In genomic region chr8:125285966-125286681, GRCm38 (mm10) we compare ENCODE assay signal across 9 mouse cellular contexts.
A peak's percentile ranks its signal among the peaks of the same experiment; 100 is the strongest.
DNase-seq lines count a peak whose midpoint lies in the region; ATAC-seq lines count a peak whose summit lies in the region.
"Had no signal": no experiment of that assay in that cellular context is flagged by ENCODE, and none has a peak within 500 bp of the region (broad histone marks: within the 10 kb centered on the region; RNA-seq: fewer than 3 reads in every experiment).

No protein-coding gene starts in this region.

- no peak overlapping the region for H3K4me2 ChIP-seq in hindbrain, embryonic 14.5 days (replicated peaks)
- no peak overlapping the region for H3K4me2 ChIP-seq in kidney, embryonic 16.5 days (replicated peaks; ENCODE audit: low read depth, low read length)

- WGBS in hindbrain, embryonic 10.5 days, result 72% methylated on average over 12 of the region's 12 CpGs
- WGBS in hindbrain, embryonic 14.5 days, result 79% methylated on average over 12 of the region's 12 CpGs
- WGBS in kidney, embryonic 16.5 days, result 65% methylated on average over 12 of the region's 12 CpGs

- no peak overlapping the region for H3K9ac ChIP-seq in hindbrain, embryonic 14.5 days
- 0 out of 2 replicates have a peak overlapping the region, but pooled peaks have one; percentile 29 for H3K9ac ChIP-seq in kidney, embryonic 16.5 days (replicated peaks; ENCODE audit: low read length)

- ATAC-seq in hindbrain, embryonic 14.5 days (ENCODE audit: low FRiP score), result no peak
- ATAC-seq in kidney, embryonic 16.5 days (ENCODE audit: low FRiP score, low TSS enrichment), result no peak
- 0 out of 2 replicates have a peak, but pooled peaks have one; percentile 26 for ATAC-seq in megakaryocyte progenitor cell, adult 5-6 weeks (replicated peaks; ENCODE audit: poor library complexity)
- no peak for ATAC-seq in erythroblast, adult 5-6 weeks (replicated peaks; ENCODE audit: low FRiP score, poor library complexity, severe bottlenecking)

- peak; percentile 20 for DNase-seq in hindbrain, embryonic 10.5 days (ENCODE audit: low spot score)
- DNase-seq in hindbrain, embryonic 14.5 days (ENCODE audit: low spot score), result no peak
- peak; percentile 26 to 52 for DNase-seq in adrenal gland, adult 18-20 months (ENCODE audit: low spot score in 2 of 2)
- peak; percentile 72 to 83 for DNase-seq in gastrocnemius, postnatal 36 days
- no peak for DNase-seq in layer of hippocampus, postnatal 14 days (ENCODE audit: low spot score in 2 of 2)

- H3K9me3 ChIP-seq in hindbrain, embryonic 10.5 days, result no peaks in the 10 kb centered on the region
- no peaks in the 10 kb centered on the region for H3K9me3 ChIP-seq in hindbrain, embryonic 14.5 days (ENCODE audit: control insufficient read depth, low read length)
- no peaks in the 10 kb centered on the region for H3K9me3 ChIP-seq in kidney, embryonic 16.5 days (ENCODE audit: low read length)

- H3K4me1 ChIP-seq in hindbrain, embryonic 10.5 days (replicated peaks), result peaks cover 43% of the 10 kb centered on the region
- no peaks in the 10 kb centered on the region for H3K4me1 ChIP-seq in hindbrain, embryonic 14.5 days (replicated peaks; ENCODE audit: control insufficient read depth, insufficient read depth, low read length)
- peaks cover 32% of the 10 kb centered on the region for H3K4me1 ChIP-seq in kidney, embryonic 16.5 days (ENCODE audit: insufficient read depth, low read length)

- H3K4me3 ChIP-seq in hindbrain, embryonic 10.5 days, result no peak overlapping the region
- H3K4me3 ChIP-seq in hindbrain, embryonic 14.5 days (replicated peaks; ENCODE audit: low read length), result no peak overlapping the region
- H3K4me3 ChIP-seq in kidney, embryonic 16.5 days (ENCODE audit: low read length), result no peak overlapping the region
- H3K4me3 ChIP-seq: erythroblast, embryonic 14.5 days had no signal

- H3K36me3 ChIP-seq in hindbrain, embryonic 10.5 days, result no peaks in the 10 kb centered on the region
- no peaks in the 10 kb centered on the region for H3K36me3 ChIP-seq in hindbrain, embryonic 14.5 days (replicated peaks; ENCODE audit: control insufficient read depth, insufficient read depth)
- H3K36me3 ChIP-seq in kidney, embryonic 16.5 days (ENCODE audit: insufficient read depth, low read length), result no peaks in the 10 kb centered on the region

- peak overlapping the region; percentile 60 for H3K27ac ChIP-seq in hindbrain, embryonic 10.5 days
- H3K27ac ChIP-seq in hindbrain, embryonic 14.5 days, result no peak overlapping the region
- H3K27ac ChIP-seq in kidney, embryonic 16.5 days (ENCODE audit: low read length), result peak overlapping the region; percentile 13

- H3K27me3 ChIP-seq in hindbrain, embryonic 10.5 days (ENCODE audit: insufficient read depth, poor library complexity, severe bottlenecking), result peaks cover 5% of the 10 kb centered on the region
- H3K27me3 ChIP-seq in hindbrain, embryonic 14.5 days (ENCODE audit: control insufficient read depth, insufficient read depth, low read length), result no peaks in the 10 kb centered on the region
- H3K27me3 ChIP-seq in kidney, embryonic 16.5 days (ENCODE audit: insufficient read depth, low read length), result no peaks in the 10 kb centered on the region

- intact Hi-C loops in gastrocnemius, postnatal 36 days (cut with DNase I), result loop anchor here (5.0 kb wide), 1 partner anchor 99 kb away; no protein-coding TSS in a partner anchor

Comparison
In these comparisons a context has a peak if more than half of its experiments do, and no peak if none do; other contexts are left out.
1. DNase-seq: peak in hindbrain, embryonic 10.5 days (single experiment), adrenal gland, adult 18-20 months (2 of 2) and gastrocnemius, postnatal 36 days (2 of 2); none in hindbrain, embryonic 14.5 days (single experiment) and layer of hippocampus, postnatal 14 days (0 of 2).